8 mouse cellular contexts compared by ENCODE assay signal in genomic region chr5:26189377-26189776, GRCm38 (mm10).
DNase-seq lines count a peak whose midpoint lies in the region; ATAC-seq and TF ChIP-seq lines count a peak whose summit lies in the region.

No protein-coding gene starts in this region.

- peak; percentile 68 for TF ChIP-seq CTCF in kidney, postnatal 0 days (IDR thresholded peaks at IDR 0.05; ENCODE audit: low read depth)

- WGBS in kidney, postnatal 0 days: 16% methylated on average over 5 of the region's 5 CpGs

- H3K27me3 ChIP-seq in kidney, postnatal 0 days (ENCODE audit: insufficient read depth, low read length): no peaks in the 10 kb centered on the region

- peak; percentile 40 for DNase-seq in kidney, postnatal 0 days (ENCODE audit: low spot score)
- DNase-seq in kidney, adult 11 months: no peak
- peak; percentile 52 for DNase-seq in ES-CJ7 (ENCODE audit: low read depth, low spot score)
- DNase-seq in adrenal gland, postnatal 14 days: peak; percentile 52
- DNase-seq in forelimb bud, embryonic 11.5 days (ENCODE audit: low read depth, low spot score): peak; percentile 25
- DNase-seq in heart, postnatal 4 days: no peak
- DNase-seq in right cerebral cortex, postnatal 10 days (ENCODE audit: low spot score in 2 of 2): no peak

- H3K9ac ChIP-seq in kidney, postnatal 0 days (ENCODE audit: low read depth, low read length): no peak overlapping the region

- H3K36me3 ChIP-seq in kidney, postnatal 0 days (ENCODE audit: insufficient read depth, low read length): no peaks in the 10 kb centered on the region

- ATAC-seq in kidney, postnatal 0 days (replicated peaks; ENCODE audit: low FRiP score, low read depth): no peak
- no peak for ATAC-seq in megakaryocyte progenitor cell, adult 5-6 weeks (replicated peaks; ENCODE audit: poor library complexity)

- H3K9me3 ChIP-seq in kidney, postnatal 0 days (replicated peaks; ENCODE audit: low read length): no peaks in the 10 kb centered on the region

- H3K27ac ChIP-seq in kidney, postnatal 0 days: no peak overlapping the region

- no peaks in the 10 kb centered on the region for H3K4me1 ChIP-seq in kidney, postnatal 0 days (replicated peaks; ENCODE audit: insufficient read depth, low read length)

- H3K4me3 ChIP-seq in kidney, postnatal 0 days (replicated peaks; ENCODE audit: low read depth, low read length): no peak overlapping the region

- no peak overlapping the region for H3K4me2 ChIP-seq in kidney, postnatal 0 days (ENCODE audit: low read length)

Comparison
In these comparisons a context has a peak if more than half of its experiments do, and no peak if none do; other contexts are left out.
1. DNase-seq: peak in kidney, postnatal 0 days (single experiment), ES-CJ7 (single experiment), adrenal gland, postnatal 14 days (single experiment) and forelimb bud, embryonic 11.5 days (single experiment); none in kidney, adult 11 months (single experiment), heart, postnatal 4 days (single experiment) and right cerebral cortex, postnatal 10 days (0 of 2).